Mouse (Mus musculus): ENCODE measurements around the gene Pla2g4a. TPM values are rescaled to one million over a fixed set of nuclear protein-coding genes. Genes with fewer than 3 reads are reported as not detected.

Gene Pla2g4a
- 3.3 and 3.7 TPM in 2 replicates for polyA plus RNA-seq (2012; rRNA removed)

DNA sequence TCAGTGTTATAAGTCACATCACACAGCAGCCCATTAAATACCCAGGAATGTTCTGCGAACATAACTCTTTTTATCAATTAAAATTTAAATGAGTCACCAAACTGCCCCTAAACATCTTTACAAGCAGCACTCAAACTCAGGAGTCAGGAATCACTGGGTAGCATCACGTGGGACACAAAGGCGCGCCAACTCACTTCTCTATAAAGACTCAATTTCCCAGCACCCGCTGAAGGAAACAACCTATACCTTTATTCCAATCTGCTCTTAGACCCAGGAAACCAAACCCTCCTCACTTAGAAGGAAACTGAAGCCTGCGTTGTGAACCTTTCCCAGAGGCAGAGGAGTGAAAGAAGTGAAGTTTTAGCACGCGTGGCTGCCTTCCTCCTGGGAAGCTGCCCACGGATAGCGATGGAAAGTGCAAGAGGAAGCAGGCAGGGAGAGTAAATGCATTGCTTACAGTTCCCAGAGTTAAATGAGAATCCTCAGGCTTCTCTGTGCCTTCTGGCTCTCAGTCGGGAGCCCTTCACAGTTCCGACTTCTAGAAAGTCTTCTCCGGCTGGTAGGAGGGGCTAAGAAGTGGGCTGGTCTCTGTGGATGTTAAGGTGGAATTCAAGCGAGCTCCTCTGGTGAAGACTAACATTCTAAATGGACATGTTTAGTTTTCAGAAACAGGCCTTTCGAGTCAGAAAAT lies at the start of gene Pla2g4a:
Gene Pla2g4a, minus strand, starts transcription at position 557 of the 691 bp plus-strand sequence.
- DNase-seq (ENCODE audit: extremely low spot score in 1 of 2, low spot score in 1 of 2), result peak in 1 of 2 experiments; percentile 57

DNA sequence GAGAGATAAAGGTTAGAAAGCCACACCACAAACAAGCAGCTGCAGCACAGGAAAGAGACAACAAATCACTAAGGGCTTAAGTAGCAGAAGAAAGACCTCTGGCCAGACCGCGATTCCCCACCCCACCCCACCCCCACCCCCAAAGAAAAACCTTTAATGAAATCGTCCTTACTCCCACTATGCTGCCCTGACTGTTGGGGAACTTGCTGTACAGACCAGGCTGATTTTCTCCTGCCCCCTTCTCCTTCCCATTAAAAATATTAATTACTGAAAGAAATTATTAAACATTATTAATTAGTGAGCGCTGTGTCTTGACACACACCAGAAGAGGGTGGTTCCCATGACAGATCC lies 49.5 kb upstream of the Pla2g4a start:
- no peak for DNase-seq (ENCODE audit: extremely low spot score in 1 of 2, low spot score in 1 of 2)

GRCm38 (mm10) chr1:150009968-150010628 lies 49.0 kb upstream of the Pla2g4a start:
- no peak for DNase-seq (ENCODE audit: extremely low spot score in 1 of 2, low spot score in 1 of 2)

DNA sequence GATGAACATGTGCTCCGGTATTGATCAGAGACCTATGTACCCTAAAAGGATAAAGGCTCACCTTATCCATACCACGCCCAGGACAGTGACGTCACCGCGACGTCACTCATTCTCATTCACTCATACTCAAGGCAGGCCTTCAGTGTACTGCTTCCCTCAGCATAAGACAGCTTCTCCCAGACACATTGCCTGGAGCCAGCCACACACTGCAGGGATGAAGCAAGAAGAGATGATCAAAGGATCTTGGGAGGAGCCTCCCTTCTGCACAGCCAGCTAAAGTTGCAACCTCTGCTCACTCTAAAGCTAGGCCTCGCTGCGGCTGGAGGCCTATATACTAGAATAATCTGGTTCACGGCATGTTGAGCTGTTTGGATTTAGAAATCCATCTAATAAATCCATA lies 48.0 kb upstream of the Pla2g4a start:
- DNase-seq (ENCODE audit: extremely low spot score in 1 of 2, low spot score in 1 of 2), result no peak

GRCm38 (mm10) chr1:149975626-149976025 lies 14.5 kb upstream of the Pla2g4a start:
- no peak for DNase-seq (ENCODE audit: extremely low spot score in 1 of 2, low spot score in 1 of 2)

DNA sequence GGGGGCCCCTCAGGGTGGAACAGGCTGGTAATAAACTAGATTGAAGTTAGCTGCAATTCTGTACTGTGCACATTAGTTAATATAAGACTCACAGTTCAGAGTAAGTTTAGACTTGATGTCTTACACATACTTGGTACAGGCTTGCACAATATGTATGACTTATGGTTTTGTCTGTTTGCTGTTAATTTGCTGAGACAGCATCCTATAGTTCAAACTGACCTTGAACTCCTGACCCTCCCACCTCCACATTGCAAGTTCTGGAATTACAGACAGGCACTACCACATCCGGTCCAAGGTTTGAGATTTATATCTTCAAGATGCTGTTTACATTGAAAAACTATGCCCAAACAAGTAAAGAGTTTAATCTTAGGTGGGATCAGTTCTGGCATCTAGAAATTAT lies 4.7 kb upstream of the Pla2g4a start:
- DNase-seq (ENCODE audit: extremely low spot score in 1 of 2, low spot score in 1 of 2), result no peak

- no peak for DNase-seq (ENCODE audit: extremely low spot score in 1 of 2, low spot score in 1 of 2)
Measured at GRCm38 (mm10) chr1:149961425-149962303, 574 bp upstream of the Pla2g4a start.

GRCm38 (mm10) chr1:149960251-149960650 lies 839 bp downstream of the Pla2g4a start:
- no peak for DNase-seq (ENCODE audit: extremely low spot score in 1 of 2, low spot score in 1 of 2)

DNA sequence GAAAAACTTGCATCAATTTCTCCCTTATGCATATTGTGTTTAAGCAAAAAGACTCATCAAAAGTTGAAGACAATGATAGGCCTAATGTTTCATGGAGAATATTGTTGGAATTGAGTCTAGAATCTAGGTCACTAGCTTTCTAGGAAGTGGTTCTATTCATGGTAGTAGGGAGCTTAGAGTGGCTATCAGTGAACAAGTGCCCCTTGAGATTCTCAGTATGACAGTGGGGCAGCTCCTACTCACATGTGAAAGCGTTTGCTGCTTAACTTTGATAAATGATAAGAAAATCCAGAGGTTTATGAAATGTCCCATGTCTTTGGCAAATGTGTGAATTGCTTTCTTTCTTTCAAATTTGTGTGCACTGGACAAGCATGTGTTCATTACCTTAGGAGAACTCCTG lies 2.0 kb downstream of the Pla2g4a start:
- no peak for DNase-seq (ENCODE audit: extremely low spot score in 1 of 2, low spot score in 1 of 2)

GRCm38 (mm10) chr1:149955482-149955881 lies 5.6 kb downstream of the Pla2g4a start:
- DNase-seq (ENCODE audit: extremely low spot score in 1 of 2, low spot score in 1 of 2), result no peak

- DNase-seq (ENCODE audit: extremely low spot score in 1 of 2, low spot score in 1 of 2), result no peak
Measured at GRCm38 (mm10) chr1:149954026-149954425, 7.1 kb downstream of the Pla2g4a start.

GRCm38 (mm10) chr1:149952050-149952449 lies 9.0 kb downstream of the Pla2g4a start:
- DNase-seq (ENCODE audit: extremely low spot score in 1 of 2, low spot score in 1 of 2), result no peak

DNA sequence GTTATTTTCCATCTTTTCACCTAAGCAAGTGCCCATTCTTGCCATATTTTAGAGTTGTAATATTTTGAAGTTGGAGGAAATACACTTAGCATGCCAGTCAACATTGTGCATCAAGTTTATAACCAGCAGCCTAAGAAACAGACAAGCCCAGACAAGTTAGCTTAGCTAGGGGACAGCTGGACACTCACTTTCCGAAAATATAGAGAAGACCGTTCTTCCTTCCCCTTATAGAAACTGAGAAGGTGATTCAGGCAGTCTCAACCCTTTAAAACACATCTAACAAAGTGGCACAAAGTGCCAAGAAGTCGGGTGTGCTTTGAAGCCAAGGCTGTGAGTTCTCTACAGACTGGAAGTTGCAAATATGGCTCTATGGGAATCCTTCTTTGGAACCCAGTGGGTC lies 10.4 kb downstream of the Pla2g4a start:
- no peak for DNase-seq (ENCODE audit: extremely low spot score in 1 of 2, low spot score in 1 of 2)

DNA sequence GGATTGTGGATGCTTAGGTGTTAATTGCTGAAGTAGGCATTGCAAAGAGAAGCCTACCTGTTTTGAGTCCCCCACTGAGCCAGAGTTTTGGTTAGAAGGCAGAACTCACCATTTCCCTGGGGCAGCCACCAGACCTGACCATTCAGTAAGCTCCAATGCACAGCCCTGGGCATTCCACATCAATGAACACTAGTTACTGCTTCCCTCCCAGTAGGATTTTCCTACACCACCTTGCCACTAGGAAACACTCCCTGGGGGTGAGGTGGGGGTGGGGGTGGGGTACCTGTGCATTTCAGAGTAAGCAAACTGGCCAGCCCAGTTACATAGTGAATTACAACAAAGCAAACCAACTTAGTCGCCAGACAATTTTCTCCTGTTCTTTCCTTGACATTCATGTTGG lies 10.8 kb downstream of the Pla2g4a start:
- DNase-seq (ENCODE audit: extremely low spot score in 1 of 2, low spot score in 1 of 2), result no peak

DNA sequence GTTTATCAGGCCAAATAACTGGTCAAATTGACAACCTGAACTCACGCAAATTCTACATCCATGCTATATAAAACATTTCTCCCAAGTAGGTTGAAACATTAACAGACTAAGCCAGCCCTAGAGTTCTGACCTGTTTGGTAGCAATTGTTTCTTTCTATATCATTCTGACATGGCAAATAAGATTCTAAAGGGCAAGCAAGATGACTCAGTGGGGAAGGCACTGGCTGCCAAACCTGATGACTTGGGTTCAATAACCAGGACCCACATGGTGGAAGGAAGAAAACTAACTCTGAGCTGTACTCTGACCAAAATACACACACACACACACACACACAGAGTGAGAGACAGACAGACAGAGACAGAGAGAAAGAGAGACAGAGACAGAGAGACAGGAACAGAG lies 11.8 kb downstream of the Pla2g4a start:
- DNase-seq (ENCODE audit: extremely low spot score in 1 of 2, low spot score in 1 of 2), result no peak

DNA sequence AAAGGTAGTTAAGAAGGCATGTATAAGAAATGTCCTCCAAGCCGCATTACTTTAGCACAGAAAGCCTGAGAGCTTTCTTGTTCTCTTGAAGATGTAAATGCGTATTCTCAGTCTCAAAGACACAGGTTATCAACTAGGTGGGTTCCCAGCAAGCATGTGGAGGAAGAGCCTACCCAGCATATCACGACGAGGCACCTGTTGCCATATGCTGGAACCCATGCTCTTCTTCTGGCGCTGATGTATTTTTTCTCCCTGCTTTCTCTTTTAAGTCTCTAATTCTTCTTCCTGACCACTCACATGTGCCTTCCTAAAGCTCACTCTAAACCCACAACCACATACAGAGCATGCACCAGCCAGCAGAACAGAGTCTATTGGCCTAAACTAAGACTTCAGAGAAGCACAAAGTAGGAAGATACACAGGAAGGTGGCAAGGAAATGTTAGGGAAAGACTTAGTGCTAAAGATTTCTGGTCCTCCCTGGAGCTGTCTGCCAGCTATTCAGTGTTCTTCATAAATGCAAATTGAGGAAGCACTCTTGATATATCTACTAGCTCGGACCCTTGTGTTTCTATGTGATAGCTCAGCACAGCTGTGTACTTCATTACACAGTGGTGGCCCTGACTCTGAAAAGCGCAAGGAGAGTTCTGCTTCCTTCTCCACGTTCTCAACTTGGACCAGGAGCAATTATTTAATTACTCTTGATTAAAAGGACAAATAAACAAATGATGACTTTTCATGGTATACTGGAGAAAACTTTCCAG lies 12.8 kb downstream of the Pla2g4a start:
- no peak for DNase-seq (ENCODE audit: extremely low spot score in 1 of 2, low spot score in 1 of 2)

DNA sequence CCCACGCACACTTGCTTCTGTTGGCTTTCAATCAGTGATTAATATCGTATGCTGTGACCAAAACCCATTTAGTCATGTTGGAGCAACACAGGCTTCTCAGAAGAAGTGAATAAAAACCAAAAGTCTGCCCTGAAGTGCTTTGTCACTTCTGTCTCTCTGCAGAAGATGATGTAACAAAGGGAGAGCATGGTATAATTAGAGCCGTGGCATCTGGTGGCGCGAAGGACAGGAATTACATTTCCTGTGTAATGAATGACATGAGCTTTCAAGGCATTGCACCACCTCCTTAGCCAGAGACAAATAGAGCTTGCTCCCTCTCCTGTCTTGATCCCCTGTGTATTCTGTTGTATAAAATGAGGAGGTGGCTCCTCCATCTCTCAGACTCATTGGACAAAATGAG lies 14.1 kb downstream of the Pla2g4a start:
- peak in 1 of 2 experiments; percentile 11 for DNase-seq (ENCODE audit: extremely low spot score in 1 of 2, low spot score in 1 of 2)

DNA sequence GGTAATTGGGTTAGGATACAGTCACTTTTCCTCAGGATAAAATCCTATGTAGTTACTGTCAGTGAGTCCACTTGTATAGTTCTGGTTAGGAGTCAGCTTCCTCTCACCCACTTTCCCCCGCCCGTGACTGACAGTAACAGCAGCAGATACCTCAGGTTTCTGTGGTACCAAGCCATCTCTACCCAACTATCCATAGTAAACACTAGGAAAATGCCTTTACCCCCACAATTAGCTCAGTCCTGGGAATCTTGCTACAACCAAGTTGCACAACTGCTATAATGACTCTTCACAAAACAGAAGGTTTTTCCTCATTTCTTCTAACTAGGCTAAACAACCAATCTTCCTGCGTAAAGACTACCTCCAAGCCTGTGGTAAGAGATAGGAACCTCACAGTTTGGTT lies 14.7 kb downstream of the Pla2g4a start:
- DNase-seq (ENCODE audit: extremely low spot score in 1 of 2, low spot score in 1 of 2), result no peak

DNA sequence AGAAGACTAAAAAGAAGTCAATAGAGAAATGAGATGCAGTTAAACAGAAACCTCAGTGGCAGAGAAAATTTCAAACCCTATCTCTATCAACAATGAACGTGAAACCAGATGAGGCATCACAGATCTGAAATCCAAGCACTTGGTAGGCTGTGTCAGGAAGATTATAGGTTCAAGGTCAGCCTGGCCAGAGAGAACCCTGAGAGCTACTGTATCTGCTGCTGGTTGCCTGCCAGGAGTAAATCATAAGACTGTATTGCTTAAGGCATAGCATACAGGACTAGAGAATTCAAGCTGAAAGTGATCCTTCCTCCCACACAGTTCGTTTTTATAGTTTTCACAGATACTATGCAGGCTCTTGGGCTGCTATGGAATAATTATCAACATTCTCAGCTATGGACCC lies 17.5 kb downstream of the Pla2g4a start:
- DNase-seq (ENCODE audit: extremely low spot score in 1 of 2, low spot score in 1 of 2), result no peak

DNA sequence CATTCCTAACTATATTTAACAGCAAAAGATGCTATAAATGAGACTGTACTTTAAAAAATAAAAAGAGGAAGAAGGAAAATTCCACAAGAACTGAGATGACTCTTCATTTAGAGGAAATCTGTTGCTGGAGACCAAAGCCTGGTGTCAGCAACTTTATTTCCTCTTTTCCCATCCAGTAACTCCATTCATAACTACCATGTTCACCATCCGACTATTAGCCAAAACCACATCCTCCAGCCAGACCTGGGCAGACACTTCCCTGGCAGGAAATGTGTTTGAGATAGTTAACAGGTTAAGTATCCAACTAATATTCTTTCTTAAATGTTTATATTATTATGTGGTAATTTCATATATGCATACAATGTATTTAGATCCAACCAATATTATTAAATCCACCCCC lies 20.8 kb downstream of the Pla2g4a start:
- no peak for DNase-seq (ENCODE audit: extremely low spot score in 1 of 2, low spot score in 1 of 2)

Measured in frontal cortex, adult 2 months (tissue).